Mouse (Mus musculus) limb, embryonic 14.5 days (tissue): ENCODE measurements around the gene Pik3cb. TPM values are rescaled to one million over a fixed set of nuclear protein-coding genes. Genes with fewer than 3 reads are reported as not detected.

Experiments
- ATAC-seq: fragments of 200-750 bp; cut with Nextera tagmentation; 2 replicates; pipeline ENCODE4 v1.8.0; 2017; ENCODE audit warnings: low read depth, moderate number of reproducible peaks, moderate TSS enrichment; ENCODE audit not compliant: low FRiP score
- DNase-seq: peaks from one replicate; pipeline ENCODE4 v3.0.0-alpha.2; 2015; ENCODE audit warnings: low spot score
- H3K27ac ChIP-seq: fragments of 300-500 bp; sonication (generic); replicated peaks from 2 replicates; pipeline ENCODE4 v1.5.1; 2014; ENCODE audit warnings: low read depth, mild to moderate bottlenecking, low read length, moderate library complexity, mixed read lengths
- H3K27me3 ChIP-seq: fragments of 300-500 bp; sonication (generic); 2 replicates; pipeline ENCODE4 v1.6.1; 2014; ENCODE audit warnings: low read length, mixed read lengths; ENCODE audit not compliant: control insufficient read depth, insufficient read depth
- H3K36me3 ChIP-seq: fragments of 300-500 bp; sonication (generic); 2 replicates; pipeline ENCODE4 v1.6.1; 2014; ENCODE audit warnings: mild to moderate bottlenecking, low read length, moderate library complexity, mixed read lengths; ENCODE audit not compliant: control insufficient read depth, insufficient read depth
- H3K4me1 ChIP-seq: fragments of 300-500 bp; sonication (generic); 2 replicates; pipeline ENCODE4 v1.6.1; 2014; ENCODE audit warnings: antibody characterized with exemption, low read length, mixed read lengths; ENCODE audit not compliant: control insufficient read depth, insufficient read depth
- H3K4me2 ChIP-seq: fragments of 300-500 bp; sonication (generic); replicated peaks from 2 replicates; pipeline ENCODE4 v1.6.1; 2014; ENCODE audit warnings: low read depth, mild to moderate bottlenecking, low read length, moderate library complexity; ENCODE audit not compliant: severe bottlenecking
- H3K4me3 ChIP-seq: fragments of 300-500 bp; sonication (generic); replicated peaks from 2 replicates; pipeline ENCODE4 v1.5.1; 2014; ENCODE audit warnings: low read length
- H3K9ac ChIP-seq: fragments of 300-500 bp; sonication (generic); 2 replicates; pipeline ENCODE4 v1.6.1; 2014; ENCODE audit warnings: mild to moderate bottlenecking, low read depth, low read length, moderate library complexity; ENCODE audit not compliant: severe bottlenecking
- H3K9me3 ChIP-seq: fragments of 300-500 bp; sonication (generic); 2 replicates; pipeline ENCODE4 v1.6.1; 2016; ENCODE audit warnings: low read length; ENCODE audit not compliant: control insufficient read depth
- POLR2A ChIP-seq: fragments of 200-500 bp; IDR thresholded peaks from 2 replicates; pipeline ENCODE4 v1.8.0; 2012; ENCODE audit warnings: inconsistent platforms, mild to moderate bottlenecking, moderate library complexity, borderline replicate concordance; ENCODE audit not compliant: insufficient read depth, insufficient read length; ENCODE audit errors: extremely low read depth
- WGBS: fragments of 180-500 bp; shearing (Covaris S2); extraction: QIAGEN DNeasy Blood & Tissue Kit; methylation state at CpG from one replicate; pipeline ENCODE4 v1.1.7; 2014; 5-methylcytosine and 5-hydroxymethylcytosine counted together
- polyA plus RNA-seq, 2 experiments: library from polyadenylated mRNA; depleted of rRNA in 1 of 2; stranded (reverse) in 1 of 2; unstranded in 1 of 2; fragments of >200 nt; fragmentation: Nextera tagmentation in 1 of 2; extraction: Ambion mirVana in 1 of 2; gene quantifications; 2 replicates each; pipeline versions ENCODE4 v1.2.1 to v1.2.3; 2012 to 2014

Pik3cb gene
- polyA plus RNA-seq, 2 experiments: 1.1 to 3.1 TPM

GRCm38 (mm10) chr9:99164664-99165226 lies 24.3 kb upstream of the Pik3cb start:
- no peak for ATAC-seq
- TF ChIP-seq POLR2A: no peak
- Histone ChIP-seq H3K36me3 (no peaks in the 10 kb centered on the region), H3K27ac (no peak overlapping the region), H3K4me3 (no peak overlapping the region), H3K27me3 (no peaks in the 10 kb centered on the region), H3K9ac (no peak overlapping the region), H3K4me1 (no peaks in the 10 kb centered on the region), H3K4me2 (no peak overlapping the region), H3K9me3 (no peaks in the 10 kb centered on the region)
- 64% methylated on average over 3 of the region's 3 CpGs for WGBS
- DNase-seq: no peak

- WGBS: 71% methylated on average over 9 of the region's 9 CpGs
- no peaks in the 10 kb centered on the region for H3K27me3 ChIP-seq
- no peak overlapping the region for H3K4me2 ChIP-seq
- no peak overlapping the region for H3K9ac ChIP-seq
- H3K27ac ChIP-seq: 0 out of 2 replicates have a peak overlapping the region, but pooled peaks have one; percentile 3
- DNase-seq: no peak
- H3K4me3 ChIP-seq: no peak overlapping the region
- ATAC-seq: no peak
- H3K9me3 ChIP-seq: no peaks in the 10 kb centered on the region
- no peaks in the 10 kb centered on the region for H3K4me1 ChIP-seq
- TF ChIP-seq POLR2A: no peak
- no peaks in the 10 kb centered on the region for H3K36me3 ChIP-seq
These were observed 23.7 kb upstream of the Pik3cb start for GRCm38 (mm10) chr9:99164148-99164503.

GRCm38 (mm10) chr9:99163420-99164147 lies 23.2 kb upstream of the Pik3cb start:
- Histone ChIP-seq H3K4me2 (0 out of 2 replicates have a peak overlapping the region, but pooled peaks have one; percentile 13), H3K4me1 (no peaks in the 10 kb centered on the region), H3K9me3 (no peaks in the 10 kb centered on the region), H3K36me3 (no peaks in the 10 kb centered on the region), H3K4me3 (no peak overlapping the region), H3K27me3 (no peaks in the 10 kb centered on the region), H3K9ac (no peak overlapping the region), H3K27ac (0 out of 2 replicates have a peak overlapping the region, but pooled peaks have one; percentile 3)
- WGBS: 26% methylated on average over 15 of the region's 15 CpGs
- peak; percentile 13 for DNase-seq
- TF ChIP-seq POLR2A: no peak
- no peak for ATAC-seq

GRCm38 (mm10) chr9:99162839-99163238 lies 22.4 kb upstream of the Pik3cb start:
- TF ChIP-seq POLR2A: no peak
- no peak overlapping the region for H3K27ac ChIP-seq
- no peak overlapping the region for H3K4me3 ChIP-seq
- no peaks in the 10 kb centered on the region for H3K36me3 ChIP-seq
- H3K27me3 ChIP-seq: no peaks in the 10 kb centered on the region
- DNase-seq (no peak), ATAC-seq (no peak)
- H3K4me2 ChIP-seq: no peak overlapping the region
- no peaks in the 10 kb centered on the region for H3K4me1 ChIP-seq
- no peak overlapping the region for H3K9ac ChIP-seq
- 83% methylated on average over 2 of the region's 2 CpGs for WGBS
- no peaks in the 10 kb centered on the region for H3K9me3 ChIP-seq

GRCm38 (mm10) chr9:99160780-99161179 lies 20.4 kb upstream of the Pik3cb start:
- no peak for DNase-seq
- no peak overlapping the region for H3K4me3 ChIP-seq

More at GRCm38 (mm10) chr9:99160780-99161179, 20.4 kb upstream of the Pik3cb start:
- no peaks in the 10 kb centered on the region for H3K4me1 ChIP-seq
- H3K27me3 ChIP-seq: no peaks in the 10 kb centered on the region
- TF ChIP-seq POLR2A: no peak
- H3K9me3 ChIP-seq: no peaks in the 10 kb centered on the region
- no peak for ATAC-seq
- H3K9ac ChIP-seq: no peak overlapping the region
- H3K36me3 ChIP-seq: no peaks in the 10 kb centered on the region
- no peak overlapping the region for H3K4me2 ChIP-seq
- WGBS: 86% methylated on average over 5 of the region's 5 CpGs
- H3K27ac ChIP-seq: no peak overlapping the region
